Comparison of ENCODE assay signal across 17 mouse cellular contexts in the genomic region with DNA sequence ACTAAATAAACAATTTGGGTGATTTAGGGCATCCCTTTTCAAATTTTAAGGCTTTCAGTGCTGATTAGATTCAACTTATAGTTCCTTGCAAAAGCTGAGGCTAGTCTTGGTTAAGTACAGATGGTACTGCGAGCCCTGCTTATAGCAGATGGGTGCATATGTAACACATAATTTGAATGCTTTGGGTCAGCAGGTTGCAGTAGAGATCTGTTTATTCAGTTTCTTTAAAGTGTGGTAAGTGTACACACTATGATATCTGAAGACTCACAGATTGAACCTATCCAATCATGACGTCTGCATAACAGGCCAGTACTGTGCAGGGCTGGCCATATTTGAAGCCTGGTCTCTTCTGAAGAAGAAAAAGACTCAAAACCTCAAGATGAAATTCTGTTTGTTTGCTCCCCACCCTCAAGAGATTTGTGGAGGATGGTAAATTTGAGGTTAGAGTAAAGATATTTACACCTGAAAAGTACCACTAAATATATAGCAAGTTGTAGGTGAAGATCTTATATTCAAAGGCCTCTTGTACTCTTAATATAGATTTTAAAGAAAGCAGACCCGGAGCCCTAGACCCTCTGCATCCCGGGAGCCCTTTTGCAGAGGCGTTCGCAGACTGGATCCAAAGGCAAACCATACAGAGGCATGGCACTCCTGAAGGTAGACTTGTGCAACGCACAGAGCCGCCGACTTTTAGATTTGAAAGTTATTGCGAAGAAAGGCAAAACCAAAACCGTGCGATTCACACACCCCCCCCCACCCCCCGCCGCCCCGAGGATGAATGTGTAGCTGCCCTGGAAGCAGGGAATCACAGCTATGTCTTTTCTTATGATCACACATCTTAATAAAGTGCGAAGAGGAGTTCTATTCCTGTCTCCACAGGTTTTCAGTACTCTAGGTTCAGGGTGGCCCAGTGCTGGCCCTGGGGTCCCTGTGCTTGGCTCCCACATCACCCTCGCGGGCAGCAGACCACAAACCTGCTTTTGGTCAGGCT. TPM values are rescaled to one million over a fixed set of nuclear protein-coding genes. Genes with fewer than 3 reads are reported as not detected.
A peak's percentile ranks its signal among the peaks of the same experiment; 100 is the strongest.
DNase-seq lines count a peak whose midpoint lies in the region; ATAC-seq and TF ChIP-seq lines count a peak whose summit lies in the region.
"Had no signal": no experiment of that assay in that cellular context is flagged by ENCODE, and none has a peak within 500 bp of the region (broad histone marks: within the 10 kb centered on the region; RNA-seq: fewer than 3 reads in every experiment).

No protein-coding gene starts in this region.

- no peaks in the 10 kb centered on the region for H3K36me3 ChIP-seq in kidney, embryonic 14.5 days (ENCODE audit: control insufficient read depth, insufficient read depth, low read length)
- H3K36me3 ChIP-seq in embryonic facial prominence, embryonic 15.5 days, result no peaks in the 10 kb centered on the region
- H3K36me3 ChIP-seq in hindbrain, postnatal 0 days (ENCODE audit: insufficient read depth, low read length), result no peaks in the 10 kb centered on the region
- H3K36me3 ChIP-seq in heart, embryonic 10.5 days, result no peaks in the 10 kb centered on the region
- H3K36me3 ChIP-seq: heart, embryonic 12.5 days; liver, embryonic 13.5 days had no signal

- H3K9ac ChIP-seq in kidney, embryonic 14.5 days (ENCODE audit: low read depth, low read length), result peak overlapping the region; percentile 63
- H3K9ac ChIP-seq in embryonic facial prominence, embryonic 15.5 days, result no peak overlapping the region
- H3K9ac ChIP-seq in hindbrain, postnatal 0 days (replicated peaks; ENCODE audit: low read length), result no peak overlapping the region
- H3K9ac ChIP-seq: heart, embryonic 12.5 days; liver, embryonic 13.5 days had no signal

- DNase-seq in kidney, postnatal 36 days, result no peak
- peak; percentile 18 for DNase-seq in R1 (ENCODE audit: low read depth, low spot score)
- no peak for DNase-seq in hindbrain, postnatal 0 days (ENCODE audit: low spot score)
- no peak for DNase-seq in adrenal gland, postnatal 14 days
- no peak for DNase-seq in heart, embryonic 10.5 days (ENCODE audit: low spot score)
- DNase-seq in ovary, postnatal 36 days (ENCODE audit: low spot score), result no peak
- DNase-seq: adrenal gland, adult 8-10 months; liver, embryonic 13.5 days; right cerebral cortex, postnatal 25 days; thymus, postnatal 36 days had no signal

- H3K4me2 ChIP-seq in kidney, embryonic 14.5 days (replicated peaks; ENCODE audit: low read depth, low read length), result peak overlapping the region; percentile 29
- H3K4me2 ChIP-seq in embryonic facial prominence, embryonic 15.5 days (replicated peaks), result peak overlapping the region; percentile 18
- H3K4me2 ChIP-seq in hindbrain, postnatal 0 days (ENCODE audit: low read depth, low read length), result no peak overlapping the region
- H3K4me2 ChIP-seq: heart, embryonic 12.5 days; liver, embryonic 13.5 days had no signal

- H3K27me3 ChIP-seq in kidney, embryonic 14.5 days (ENCODE audit: control insufficient read depth, insufficient read depth, low read length), result peaks cover 48% of the 10 kb centered on the region
- H3K27me3 ChIP-seq in embryonic facial prominence, embryonic 15.5 days, result peaks cover 85% of the 10 kb centered on the region
- H3K27me3 ChIP-seq in hindbrain, postnatal 0 days (ENCODE audit: insufficient read depth, low read length), result peaks cover 71% of the 10 kb centered on the region
- peaks cover 90% of the 10 kb centered on the region for H3K27me3 ChIP-seq in heart, embryonic 10.5 days (ENCODE audit: insufficient read depth, poor library complexity, severe bottlenecking)
- H3K27me3 ChIP-seq: Patski had no signal

- TF ChIP-seq CTCF in hindbrain, postnatal 0 days (IDR thresholded peaks at IDR 0.05; ENCODE audit: low read depth), result no peak

- no peak for ATAC-seq in kidney, embryonic 14.5 days (ENCODE audit: low FRiP score, low TSS enrichment)
- no peak for ATAC-seq in embryonic facial prominence, embryonic 15.5 days (ENCODE audit: insufficient number of reproducible peaks, low FRiP score, low TSS enrichment, low read depth)
- no peak for ATAC-seq in hindbrain, postnatal 0 days
- ATAC-seq: CD4-positive, CD25-positive, alpha-beta regulatory T cell, adult 4 months; Patski had no signal

- 0 out of 2 replicates have a peak, but pooled peaks cover 4% of the 10 kb centered on the region for H3K4me1 ChIP-seq in kidney, embryonic 14.5 days (ENCODE audit: control insufficient read depth, insufficient read depth, low read length)
- H3K4me1 ChIP-seq in embryonic facial prominence, embryonic 15.5 days, result peaks cover 24% of the 10 kb centered on the region
- H3K4me1 ChIP-seq in hindbrain, postnatal 0 days (ENCODE audit: insufficient read depth, low read length), result 0 out of 2 replicates have a peak, but pooled peaks cover 4% of the 10 kb centered on the region
- peaks cover 25% of the 10 kb centered on the region for H3K4me1 ChIP-seq in heart, embryonic 10.5 days

- WGBS in kidney, embryonic 14.5 days, result 7% methylated on average over 18 of the region's 18 CpGs
- 15% methylated on average over 18 of the region's 18 CpGs for WGBS in embryonic facial prominence, embryonic 15.5 days
- 2% methylated on average over 18 of the region's 18 CpGs for WGBS in hindbrain, postnatal 0 days
- WGBS in heart, embryonic 10.5 days, result 2% methylated on average over 18 of the region's 18 CpGs

- H3K9me3 ChIP-seq in kidney, embryonic 14.5 days (ENCODE audit: control insufficient read depth, low read length), result no peaks in the 10 kb centered on the region
- H3K9me3 ChIP-seq in embryonic facial prominence, embryonic 15.5 days (replicated peaks), result no peaks in the 10 kb centered on the region
- H3K9me3 ChIP-seq in hindbrain, postnatal 0 days (ENCODE audit: low read length), result peaks cover 3% of the 10 kb centered on the region; the same call in 1 of the 2 replicates
- no peaks in the 10 kb centered on the region for H3K9me3 ChIP-seq in heart, embryonic 10.5 days
- H3K9me3 ChIP-seq: heart, embryonic 12.5 days; liver, embryonic 13.5 days had no signal

- H3K27ac ChIP-seq in kidney, embryonic 14.5 days (ENCODE audit: low read depth, low read length), result peak overlapping the region; percentile 73; the same call in 1 of the 2 replicates
- no peak overlapping the region for H3K27ac ChIP-seq in embryonic facial prominence, embryonic 15.5 days (replicated peaks)
- H3K27ac ChIP-seq in hindbrain, postnatal 0 days, result no peak overlapping the region
- H3K27ac ChIP-seq in heart, embryonic 10.5 days, result no peak overlapping the region
- H3K27ac ChIP-seq: liver, embryonic 13.5 days; macrophage had no signal

- peak overlapping the region; percentile 34 for H3K4me3 ChIP-seq in kidney, embryonic 14.5 days (ENCODE audit: low read length)
- H3K4me3 ChIP-seq in embryonic facial prominence, embryonic 15.5 days (replicated peaks), result peak overlapping the region; percentile 29
- peak overlapping the region; percentile 6; the same call in 1 of the 2 replicates for H3K4me3 ChIP-seq in hindbrain, postnatal 0 days (ENCODE audit: low read length)
- no peak overlapping the region for H3K4me3 ChIP-seq in heart, embryonic 10.5 days
- H3K4me3 ChIP-seq: heart, embryonic 12.5 days; liver, embryonic 13.5 days had no signal

RNA-seq across cellular contexts. Expression of a gene that starts 3.7 kb away (rescaled TPM):
- polyA plus RNA-seq in kidney, embryonic 14.5 days (2014; fragmentation: Nextera tagmentation; extraction: Ambion mirVana), result 8.5 and 12.8 TPM in 2 replicates
- polyA plus RNA-seq in embryonic facial prominence, embryonic 15.5 days (2015; fragmentation: Nextera tagmentation; extraction: Ambion mirVana), result 3.0 and 3.1 TPM in 2 replicates
- 1.6 and 2.1 TPM in 2 replicates for total RNA-seq in hindbrain, postnatal 0 days (2014; rRNA removed)
- polyA plus RNA-seq in hindbrain, postnatal 0 days (2015; fragmentation: Nextera tagmentation; extraction: Ambion mirVana), result 0.74 and 0.88 TPM in 2 replicates
- total RNA-seq in adrenal gland, postnatal 14 days (2021), result 0.75 and 0.82 TPM in 2 replicates
- 0.10 and 0.16 TPM in 2 replicates for polyA plus RNA-seq in heart, embryonic 10.5 days (2016; fragmentation: Nextera tagmentation; extraction: Ambion mirVana)
- polyA plus RNA-seq: CD4-positive, CD25-positive, alpha-beta regulatory T cell, adult 4 months; liver, embryonic 13.5 days; macrophage; stomach, embryonic 14.5 days had no signal

RNA-seq across cellular contexts. Expression of a gene that starts 40.9 kb away (rescaled TPM):
- 811 and 923 TPM in 2 replicates for polyA plus RNA-seq in kidney, embryonic 14.5 days (2014; fragmentation: Nextera tagmentation; extraction: Ambion mirVana)
- polyA plus RNA-seq in embryonic facial prominence, embryonic 15.5 days (2015; fragmentation: Nextera tagmentation; extraction: Ambion mirVana), result 628 and 630 TPM in 2 replicates
- 181 and 252 TPM in 2 replicates for total RNA-seq in hindbrain, postnatal 0 days (2014; rRNA removed)
- 476 and 491 TPM in 2 replicates for polyA plus RNA-seq in hindbrain, postnatal 0 days (2015; fragmentation: Nextera tagmentation; extraction: Ambion mirVana)
- 364 and 430 TPM in 2 replicates for total RNA-seq in adrenal gland, postnatal 14 days (2021)
- 512 and 641 TPM in 2 replicates for polyA plus RNA-seq in heart, embryonic 10.5 days (2016; fragmentation: Nextera tagmentation; extraction: Ambion mirVana)
